Mouse (Mus musculus) neural tube, embryonic 15.5 days (tissue): Measurements from ENCODE around the gene Tomm20l. TPM values are rescaled to one million over a fixed set of nuclear protein-coding genes. Genes with fewer than 3 reads are reported as not detected.

ENCODE experiments used
- ATAC-seq: fragments of 200-750 bp; cut with Nextera tagmentation; 2 replicates; pipeline ENCODE4 v1.8.0; 2017; ENCODE audit warnings: mild to moderate bottlenecking, moderate TSS enrichment, moderate library complexity; ENCODE audit not compliant: low FRiP score
- H3K27ac ChIP-seq: fragments of 300-500 bp; sonication (generic); replicated peaks from 2 replicates; pipeline ENCODE4 v1.5.1; 2015; ENCODE audit warnings: mild to moderate bottlenecking, inconsistent platforms
- H3K27me3 ChIP-seq: fragments of 300-500 bp; sonication (generic); replicated peaks from 2 replicates; pipeline ENCODE4 v1.6.1; 2015; ENCODE audit warnings: inconsistent platforms
- H3K36me3 ChIP-seq: fragments of 300-500 bp; sonication (generic); 2 replicates; pipeline ENCODE4 v1.6.1; 2015; ENCODE audit warnings: inconsistent platforms
- H3K4me1 ChIP-seq: fragments of 300-500 bp; sonication (generic); 2 replicates; pipeline ENCODE4 v1.6.1; 2015; ENCODE audit warnings: inconsistent platforms
- H3K4me2 ChIP-seq: fragments of 300-500 bp; sonication (generic); 2 replicates; pipeline ENCODE4 v1.6.1; 2015; ENCODE audit warnings: inconsistent platforms, mild to moderate bottlenecking, moderate library complexity
- H3K4me3 ChIP-seq: fragments of 300-500 bp; sonication (generic); replicated peaks from 2 replicates; pipeline ENCODE4 v1.5.1; 2015; ENCODE audit warnings: mild to moderate bottlenecking, inconsistent platforms
- H3K9ac ChIP-seq: fragments of 300-500 bp; sonication (generic); replicated peaks from 2 replicates; pipeline ENCODE4 v1.6.1; 2015; ENCODE audit warnings: mild to moderate bottlenecking, inconsistent platforms
- H3K9me3 ChIP-seq: fragments of 300-500 bp; sonication (generic); replicated peaks from 2 replicates; pipeline ENCODE4 v1.6.1; 2016; ENCODE audit warnings: inconsistent platforms
- WGBS: fragments of 180-500 bp; shearing (Covaris S2); methylation state at CpG from one replicate; pipeline ENCODE4 v1.1.7; 2015; ENCODE audit warnings: mixed read lengths; 5-methylcytosine and 5-hydroxymethylcytosine counted together
- polyA plus RNA-seq: library from polyadenylated mRNA; unstranded; fragments of >200 nt; fragmentation: Nextera tagmentation; extraction: Ambion mirVana; gene quantifications from 2 replicates; pipeline ENCODE4 v1.2.1, GENCODE M21; 2015

The Tomm20l gene
- polyA plus RNA-seq, 1 experiment from 2014 or later = 0.31 TPM

DNA sequence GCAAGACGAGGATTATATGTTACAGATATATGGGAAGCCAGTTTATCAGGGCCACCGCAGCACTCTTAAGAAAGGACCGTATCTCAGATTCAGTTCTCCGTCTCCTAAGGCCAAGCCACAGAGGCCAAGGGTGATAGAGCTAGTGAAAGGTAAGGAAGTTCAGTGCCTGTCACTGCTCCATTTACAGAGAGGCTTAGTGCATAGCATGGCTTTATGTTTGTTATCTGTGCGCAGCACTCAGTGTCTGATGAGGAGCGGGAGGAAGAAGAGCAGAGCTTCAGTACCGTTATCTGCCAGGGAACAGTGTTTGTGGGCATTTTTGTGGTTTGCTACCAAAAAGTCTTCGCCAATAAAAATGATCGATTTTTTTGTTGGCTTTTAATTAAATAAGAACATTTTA, 53.2 kb downstream of the Tomm20l start:
- H3K4me2 ChIP-seq = no peak overlapping the region

GRCm38 (mm10) chr12:71169911-71170310, 58.7 kb downstream of the Tomm20l start:
- no peak overlapping the region for H3K27ac ChIP-seq
- H3K9me3 ChIP-seq = no peaks in the 10 kb centered on the region
- H3K36me3 ChIP-seq = peaks cover 46% of the 10 kb centered on the region
- 96% methylated on average over 1 of the region's 1 CpGs for WGBS
- no peak overlapping the region for H3K4me3 ChIP-seq
- H3K9ac ChIP-seq = no peak overlapping the region
- no peak for ATAC-seq
- H3K4me1 ChIP-seq = no peaks in the 10 kb centered on the region
- no peaks in the 10 kb centered on the region for H3K27me3 ChIP-seq
- H3K4me2 ChIP-seq = no peak overlapping the region

More for the DNA sequence above, 53.2 kb downstream of the Tomm20l start:
- no peak overlapping the region for H3K4me3 ChIP-seq
- H3K36me3 ChIP-seq = peaks cover 53% of the 10 kb centered on the region
- WGBS = 95% methylated on average over 9 of the region's 9 CpGs
- no peak for ATAC-seq
- no peak overlapping the region for H3K9ac ChIP-seq
- no peaks in the 10 kb centered on the region for H3K4me1 ChIP-seq
- no peak overlapping the region for H3K27ac ChIP-seq
- H3K9me3 ChIP-seq = no peaks in the 10 kb centered on the region
- no peaks in the 10 kb centered on the region for H3K27me3 ChIP-seq

Other genes starting within 250 kb of the Tomm20l start
- gene Actr10, start 173.6 kb upstream of the Tomm20l start, polyA plus RNA-seq = 181 and 190 TPM in 2 replicates
- gene Psma3, start 136.8 kb upstream of the Tomm20l start, polyA plus RNA-seq = 522 and 529 TPM in 2 replicates
- gene Arid4a, start 95.4 kb upstream of the Tomm20l start, polyA plus RNA-seq = 43.1 and 43.9 TPM in 2 replicates
- gene Timm9, start 25.3 kb downstream of the Tomm20l start, polyA plus RNA-seq = 124 and 133 TPM in 2 replicates
- 12.1 and 12.8 TPM in 2 replicates for gene 2700049A03Rik, start 25.4 kb downstream of the Tomm20l start, polyA plus RNA-seq
- 22.2 and 25.0 TPM in 2 replicates for gene Dact1, start 198.5 kb downstream of the Tomm20l start, polyA plus RNA-seq